Mouse (Mus musculus) right cerebral cortex, adult 18-20 months (tissue): ENCODE measurements around the gene Myo9a.
"Not testable (repeated sequence)": the region's sequence is repeated elsewhere in the genome, so short reads cannot be mapped to it uniquely, and the experiment has no call there.

Experiments
- DNase-seq: peaks from one replicate; pipeline ENCODE4 v3.0.0; 2022; ENCODE audit warnings: mixed read lengths

Gene Myo9a

GRCm38 (mm10) chr9:59951001-59951750 is 200.5 kb downstream of the Myo9a start:
- DNase-seq, result no peak

DNA sequence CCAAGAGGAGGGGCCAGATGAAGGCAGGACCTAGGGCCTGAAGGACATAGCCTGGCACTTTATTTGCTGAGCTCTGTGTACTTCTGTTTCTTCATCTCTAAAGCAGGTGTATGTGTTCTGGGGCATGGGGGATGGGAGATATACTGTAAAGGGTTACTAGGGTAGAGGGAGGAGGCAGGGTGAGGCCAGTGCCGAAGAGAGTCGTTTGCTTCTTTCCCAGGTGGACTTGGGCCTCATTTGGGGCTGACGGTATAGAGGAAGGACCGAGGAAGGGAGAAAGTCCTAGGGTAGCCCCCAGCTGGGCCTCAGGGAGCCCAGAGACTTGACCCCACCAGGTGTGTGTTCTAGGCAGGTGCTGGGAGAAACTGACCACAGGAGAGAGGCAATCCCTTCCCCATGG is 201.2 kb downstream of the Myo9a start:
- no peak for DNase-seq

GRCm38 (mm10) chr9:59952515-59953070 is 201.9 kb downstream of the Myo9a start:
- DNase-seq, result no peak

GRCm38 (mm10) chr9:59953556-59953955 is 202.9 kb downstream of the Myo9a start:
- no peak for DNase-seq

DNA sequence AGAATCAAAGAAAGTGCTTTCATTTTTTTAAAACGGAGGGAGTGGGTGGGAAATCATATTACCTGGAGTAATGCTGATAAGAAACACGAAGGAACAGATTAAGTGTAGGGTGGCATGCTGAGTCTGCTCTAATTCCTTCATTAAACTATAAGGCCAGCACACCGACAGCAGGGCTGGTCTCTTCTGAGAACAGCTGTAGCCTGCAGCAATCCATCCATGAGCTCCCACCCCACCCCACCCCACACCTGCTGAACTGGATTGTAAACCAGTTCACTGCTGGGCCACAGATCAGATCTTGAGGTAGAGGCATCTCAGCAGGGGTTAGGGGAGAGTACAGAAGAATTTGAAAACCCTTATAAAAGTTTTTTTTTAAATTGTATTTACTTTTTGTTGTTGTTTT is 204.5 kb downstream of the Myo9a start:
- DNase-seq, result no peak

DNA sequence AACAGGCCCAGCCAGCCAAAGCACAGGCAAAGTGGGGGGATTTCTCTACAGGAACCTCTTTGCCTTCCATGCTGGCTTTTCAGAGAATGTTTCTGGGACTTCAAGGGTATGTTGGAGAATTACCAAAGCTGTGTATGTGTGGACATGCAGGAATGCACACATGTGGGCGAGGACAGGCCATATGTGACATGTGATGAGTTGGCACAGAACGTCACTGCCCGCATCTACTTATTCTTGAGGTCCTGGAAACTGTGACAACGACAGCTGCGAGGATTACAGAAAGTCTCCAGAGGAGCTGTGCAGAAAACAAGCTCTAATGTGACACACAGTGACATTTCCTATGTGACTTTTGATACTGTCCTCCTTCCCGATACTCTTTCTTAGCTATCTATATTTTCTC is 205.0 kb downstream of the Myo9a start:
- DNase-seq, result no peak

DNA sequence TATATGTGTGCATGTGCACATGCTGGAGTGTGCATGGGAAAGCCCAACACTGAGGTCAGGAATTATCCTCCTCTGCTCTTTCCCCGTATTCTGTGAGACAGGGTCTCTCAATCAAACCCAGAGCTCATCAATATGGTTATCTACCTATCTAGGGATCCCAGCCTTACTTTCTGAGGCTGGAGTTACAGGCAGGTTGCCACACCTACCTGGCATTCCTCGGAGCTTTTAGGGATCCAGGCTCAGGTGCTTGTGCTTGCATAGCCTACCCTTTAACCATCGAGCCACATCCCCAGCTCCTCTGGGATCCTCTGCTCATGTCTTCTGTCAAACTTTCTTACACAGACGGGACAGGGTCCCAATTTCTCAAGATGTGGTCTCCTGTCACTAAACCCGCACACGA is 205.8 kb downstream of the Myo9a start:
- no peak for DNase-seq

DNA sequence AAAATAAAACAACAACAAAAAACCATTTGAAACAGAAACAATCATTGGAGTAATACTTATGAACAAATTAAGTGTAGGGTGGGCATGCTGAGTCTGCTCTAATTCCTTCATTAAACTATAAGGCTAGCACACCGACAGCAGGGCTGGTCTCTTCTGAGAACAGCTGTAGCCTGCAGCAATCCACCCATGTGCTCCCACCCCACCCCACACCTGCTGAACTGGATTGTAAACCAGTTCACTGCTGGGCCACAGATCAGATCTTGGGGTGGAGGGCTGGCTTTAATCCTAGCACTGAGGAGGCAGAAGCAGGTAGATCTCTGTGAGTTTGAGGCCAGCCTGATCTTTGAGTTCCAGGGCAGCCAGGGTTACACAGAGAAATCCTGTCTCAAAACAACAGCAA is 207.4 kb downstream of the Myo9a start:
- DNase-seq, result not testable (repeated sequence)

GRCm38 (mm10) chr9:59959276-59959675 is 208.6 kb downstream of the Myo9a start:
- peak; percentile 70 for DNase-seq

DNA sequence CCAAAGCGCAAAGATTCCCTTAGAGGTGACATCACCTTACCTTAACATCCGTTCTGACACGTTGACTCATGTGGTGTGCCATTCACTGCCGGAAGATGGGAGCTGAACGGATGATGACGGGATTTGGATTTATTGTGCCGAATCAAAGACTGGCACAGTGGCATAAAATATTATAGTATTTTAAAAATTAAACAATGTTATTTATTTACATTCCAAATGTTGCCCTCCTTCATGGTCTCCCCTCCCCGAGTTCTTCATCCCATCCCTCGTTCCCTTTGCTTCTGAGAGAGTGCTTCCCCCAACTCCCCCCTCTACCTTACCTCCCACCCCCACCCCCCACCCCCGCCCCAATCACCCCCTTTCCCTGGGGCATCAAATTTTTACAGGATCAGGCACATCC is 209.9 kb downstream of the Myo9a start, which contains the start of gene Nr2e3:
Gene Nr2e3, minus strand, starts transcription at position 101 of the 400 bp plus-strand sequence.
- no peak for DNase-seq

- no peak for DNase-seq
Measured at GRCm38 (mm10) chr9:59961201-59961955, 210.7 kb downstream of the Myo9a start.

DNA sequence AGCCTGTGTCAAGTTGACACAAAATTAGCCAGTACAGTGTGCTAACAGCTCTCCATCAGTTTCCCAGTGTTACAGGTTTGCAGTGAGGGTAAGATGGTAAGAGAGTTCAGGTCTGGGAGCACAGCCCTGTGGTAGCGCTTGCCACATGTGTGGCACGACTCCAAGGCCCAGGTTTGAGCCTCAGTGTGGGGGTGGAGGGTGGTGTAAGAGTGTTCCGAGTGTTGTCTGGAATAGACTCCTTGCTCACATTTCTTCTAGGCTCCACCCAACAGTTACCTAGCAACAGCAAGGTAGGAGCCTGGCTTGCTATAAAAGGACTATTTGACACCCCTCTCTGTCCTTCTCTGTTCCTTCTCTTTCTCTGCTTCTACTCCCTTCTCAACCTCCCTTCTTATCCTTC is 213.7 kb downstream of the Myo9a start:
- peak; percentile 65 for DNase-seq

- no peak for DNase-seq
Measured at GRCm38 (mm10) chr9:59965046-59965445, 214.3 kb downstream of the Myo9a start.

DNA sequence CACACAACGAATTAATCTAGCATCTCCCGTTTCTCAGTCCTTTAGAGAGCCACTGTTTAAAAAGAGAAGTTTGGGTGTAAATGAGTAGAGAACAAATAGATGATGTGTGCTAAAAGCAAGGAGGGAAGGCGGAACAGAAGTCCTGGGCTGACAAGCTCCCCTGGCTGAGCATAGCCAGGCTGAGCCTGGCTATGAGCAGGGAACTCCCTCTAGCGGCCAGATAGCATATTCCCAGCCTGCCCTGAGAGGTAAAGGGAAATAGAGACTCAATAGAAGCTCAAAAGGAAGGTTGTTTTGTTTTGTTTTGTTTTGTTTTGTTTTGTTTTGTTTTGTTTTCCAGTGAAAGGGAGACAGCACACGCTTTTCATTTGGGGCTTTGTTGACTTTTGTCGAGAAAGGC is 218.7 kb downstream of the Myo9a start:
- peak; percentile 61 for DNase-seq

GRCm38 (mm10) chr9:59971263-59971662 is 220.6 kb downstream of the Myo9a start:
- DNase-seq, result no peak
